Comparison of ENCODE assay signal across 14 mouse cellular contexts in genomic region chr6:94756006-94756405, GRCm38 (mm10). TPM values are rescaled to one million over a fixed set of nuclear protein-coding genes. Genes with fewer than 3 reads are reported as not detected.
DNase-seq lines count a peak whose midpoint lies in the region; ATAC-seq lines count a peak whose summit lies in the region.
"Had no signal": no experiment of that assay in that cellular context is flagged by ENCODE, and none has a peak within 500 bp of the region (broad histone marks: within the 10 kb centered on the region; RNA-seq: fewer than 3 reads in every experiment).

No protein-coding gene starts in this region.

- 35% methylated on average over 4 of the region's 4 CpGs for WGBS in midbrain, embryonic 10.5 days
- WGBS in midbrain, embryonic 16.5 days = 16% methylated on average over 4 of the region's 4 CpGs
- WGBS in hindbrain, embryonic 12.5 days = 27% methylated on average over 4 of the region's 4 CpGs
- WGBS in intestine, embryonic 16.5 days = 64% methylated on average over 4 of the region's 4 CpGs

- H3K36me3 ChIP-seq in midbrain, embryonic 10.5 days = no peaks in the 10 kb centered on the region
- H3K36me3 ChIP-seq in midbrain, embryonic 16.5 days (ENCODE audit: control insufficient read depth, insufficient read depth, low read length) = no peaks in the 10 kb centered on the region
- no peaks in the 10 kb centered on the region for H3K36me3 ChIP-seq in hindbrain, embryonic 12.5 days
- no peaks in the 10 kb centered on the region for H3K36me3 ChIP-seq in intestine, embryonic 16.5 days (ENCODE audit: control insufficient read depth, insufficient read depth, low read length)
- H3K36me3 ChIP-seq: liver, embryonic 15.5 days had no signal

- no peaks in the 10 kb centered on the region for H3K9me3 ChIP-seq in midbrain, embryonic 10.5 days (replicated peaks)
- no peaks in the 10 kb centered on the region for H3K9me3 ChIP-seq in midbrain, embryonic 16.5 days (replicated peaks; ENCODE audit: control insufficient read depth, low read length, poor library complexity, severe bottlenecking)
- H3K9me3 ChIP-seq in hindbrain, embryonic 12.5 days (replicated peaks) = no peaks in the 10 kb centered on the region
- no peaks in the 10 kb centered on the region for H3K9me3 ChIP-seq in intestine, embryonic 16.5 days (ENCODE audit: control insufficient read depth, low read length)
- H3K9me3 ChIP-seq: liver, embryonic 15.5 days had no signal

- DNase-seq in midbrain, embryonic 10.5 days (ENCODE audit: low spot score) = no peak
- DNase-seq in embryo, embryonic 9.5 days (ENCODE audit: extremely low spot score) = peak; percentile 17
- peak; percentile 91 for DNase-seq in retina, postnatal 1 day
- DNase-seq in spleen, adult 12 weeks (ENCODE audit: low spot score) = no peak
- DNase-seq in heart, postnatal 4 days = no peak
- DNase-seq: adrenal gland, postnatal 10 days; cerebellum, adult 11-12 months; kidney, postnatal 14 days; lung, postnatal 4 days had no signal

- no peaks in the 10 kb centered on the region for H3K27me3 ChIP-seq in midbrain, embryonic 10.5 days (ENCODE audit: low read depth, poor library complexity, severe bottlenecking)
- H3K27me3 ChIP-seq in midbrain, embryonic 16.5 days (ENCODE audit: control insufficient read depth, insufficient read depth, low read depth, low read length) = no peaks in the 10 kb centered on the region
- H3K27me3 ChIP-seq in hindbrain, embryonic 12.5 days = no peaks in the 10 kb centered on the region
- no peaks in the 10 kb centered on the region for H3K27me3 ChIP-seq in intestine, embryonic 16.5 days (replicated peaks; ENCODE audit: control insufficient read depth, insufficient read depth, low read length)

- no peak overlapping the region for H3K4me3 ChIP-seq in midbrain, embryonic 10.5 days
- no peak overlapping the region for H3K4me3 ChIP-seq in midbrain, embryonic 16.5 days (ENCODE audit: low read depth, low read length)
- H3K4me3 ChIP-seq in hindbrain, embryonic 12.5 days = no peak overlapping the region
- no peak overlapping the region for H3K4me3 ChIP-seq in intestine, embryonic 16.5 days (ENCODE audit: low read length)
- H3K4me3 ChIP-seq: liver, embryonic 15.5 days had no signal

- H3K4me2 ChIP-seq in midbrain, embryonic 16.5 days (ENCODE audit: low read length) = no peak overlapping the region
- H3K4me2 ChIP-seq in hindbrain, embryonic 12.5 days (replicated peaks) = no peak overlapping the region
- no peak overlapping the region for H3K4me2 ChIP-seq in intestine, embryonic 16.5 days (ENCODE audit: low read depth, low read length)
- H3K4me2 ChIP-seq: heart, embryonic 11.5 days; liver, embryonic 15.5 days had no signal

- H3K9ac ChIP-seq in midbrain, embryonic 16.5 days (ENCODE audit: low read depth, low read length) = no peak overlapping the region
- H3K9ac ChIP-seq in hindbrain, embryonic 12.5 days = no peak overlapping the region
- H3K9ac ChIP-seq in intestine, embryonic 16.5 days (ENCODE audit: low read depth, low read length) = no peak overlapping the region
- H3K9ac ChIP-seq: liver, embryonic 15.5 days had no signal

- peak overlapping the region; percentile 67 for H3K27ac ChIP-seq in midbrain, embryonic 10.5 days (replicated peaks)
- H3K27ac ChIP-seq in midbrain, embryonic 16.5 days (ENCODE audit: low read length) = no peak overlapping the region
- peak overlapping the region; percentile 60 for H3K27ac ChIP-seq in hindbrain, embryonic 12.5 days
- no peak overlapping the region for H3K27ac ChIP-seq in intestine, embryonic 16.5 days (ENCODE audit: low read length)
- H3K27ac ChIP-seq: liver, embryonic 15.5 days had no signal

- ATAC-seq in midbrain, embryonic 16.5 days = no peak
- peak; percentile 73 for ATAC-seq in hindbrain, embryonic 12.5 days (ENCODE audit: low FRiP score)
- no peak for ATAC-seq in intestine, embryonic 16.5 days

- H3K4me1 ChIP-seq in midbrain, embryonic 10.5 days = peaks cover 35% of the 10 kb centered on the region
- peaks cover under 1% of the 10 kb centered on the region; the same call in 1 of the 2 replicates for H3K4me1 ChIP-seq in midbrain, embryonic 16.5 days (ENCODE audit: control insufficient read depth, insufficient read depth, low read length)
- H3K4me1 ChIP-seq in hindbrain, embryonic 12.5 days = peaks cover 24% of the 10 kb centered on the region
- peaks cover 4% of the 10 kb centered on the region; the same call in 1 of the 2 replicates for H3K4me1 ChIP-seq in intestine, embryonic 16.5 days (ENCODE audit: control insufficient read depth, insufficient read depth, low read length)
- H3K4me1 ChIP-seq: liver, embryonic 15.5 days had no signal

RNA-seq across cellular contexts. Expression of gene Lrig1, which starts 56.0 kb away (rescaled TPM):
- polyA plus RNA-seq in midbrain, embryonic 10.5 days (2016; fragmentation: Nextera tagmentation; extraction: Ambion mirVana) = 13.4 and 13.9 TPM in 2 replicates
- 8.6 and 14.2 TPM in 2 replicates for polyA plus RNA-seq in midbrain, embryonic 16.5 days (2015; fragmentation: Nextera tagmentation; extraction: Ambion mirVana)
- 23.9 and 24.3 TPM in 2 replicates for polyA plus RNA-seq in hindbrain, embryonic 12.5 days (2016; fragmentation: Nextera tagmentation; extraction: Ambion mirVana)
- polyA plus RNA-seq in intestine, embryonic 16.5 days (2015; fragmentation: Nextera tagmentation; extraction: Ambion mirVana) = 11.8 and 14.7 TPM in 2 replicates
- total RNA-seq in heart, postnatal 4 days (2021) = 10 to 100 TPM; 25.0 to 26.9 TPM

Comparison
In these comparisons a context has a peak if more than half of its experiments do, and no peak if none do; other contexts are left out.
1. H3K27ac ChIP-seq: peak in midbrain, embryonic 10.5 days (single experiment) and hindbrain, embryonic 12.5 days (single experiment); none in midbrain, embryonic 16.5 days (single experiment) and intestine, embryonic 16.5 days (single experiment).
2. DNase-seq: peak in embryo, embryonic 9.5 days (single experiment) and retina, postnatal 1 day (single experiment); none in midbrain, embryonic 10.5 days (single experiment), spleen, adult 12 weeks (single experiment) and heart, postnatal 4 days (single experiment).